Mouse (Mus musculus) gastrocnemius, postnatal 36 days (tissue): ENCODE data around the gene Grid1. TPM values are rescaled to one million over a fixed set of nuclear protein-coding genes. Genes with fewer than 3 reads are reported as not detected.

ENCODE experiments used
- DNase-seq, 2 experiments: peaks; one replicate each; pipeline ENCODE4 v3.0.0; 2022
- intact Hi-C: fragments of 180-260 bp; cut with DNase I; formaldehyde crosslinking; loops from one replicate; pipeline ENCODE4 v1.15.1; 2025
- total RNA-seq, 2 experiments: library from RNA; stranded (reverse); gene quantifications; 2 replicates each; pipeline ENCODE4 v1.2.3; 2021

Grid1 gene
- total RNA-seq, 2 experiments from 2014 or later, result not detected

- no peak for DNase-seq
- intact Hi-C loops, result no loop called here
These were observed 88.5 kb downstream of the Grid1 start for GRCm38 (mm10) chr14:34908366-34908765.

DNA sequence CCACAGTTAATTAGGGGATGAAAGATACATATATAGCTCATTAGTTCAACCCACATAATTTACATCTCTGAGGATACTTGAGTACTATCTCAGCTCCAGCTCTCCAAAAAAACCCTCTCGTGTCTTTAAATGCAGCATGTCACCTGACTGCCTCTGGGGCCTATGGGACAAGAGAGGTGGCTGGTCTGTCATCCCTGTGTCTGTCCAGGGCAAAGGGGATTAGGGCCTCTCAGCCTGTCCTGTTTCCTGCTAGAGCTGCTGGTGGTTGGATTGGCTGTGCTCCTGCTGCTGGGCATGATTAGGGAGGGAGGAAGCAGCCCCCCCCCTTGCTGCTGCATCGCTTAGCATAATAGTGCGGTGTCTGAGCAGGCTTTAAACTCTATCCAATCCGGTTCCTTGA is 88.9 kb downstream of the Grid1 start:
- no peak for DNase-seq
- intact Hi-C loops, result no loop called here

GRCm38 (mm10) chr14:34916315-34916714 is 96.4 kb downstream of the Grid1 start:
- no peak for DNase-seq
- intact Hi-C loops, result no loop called here

DNA sequence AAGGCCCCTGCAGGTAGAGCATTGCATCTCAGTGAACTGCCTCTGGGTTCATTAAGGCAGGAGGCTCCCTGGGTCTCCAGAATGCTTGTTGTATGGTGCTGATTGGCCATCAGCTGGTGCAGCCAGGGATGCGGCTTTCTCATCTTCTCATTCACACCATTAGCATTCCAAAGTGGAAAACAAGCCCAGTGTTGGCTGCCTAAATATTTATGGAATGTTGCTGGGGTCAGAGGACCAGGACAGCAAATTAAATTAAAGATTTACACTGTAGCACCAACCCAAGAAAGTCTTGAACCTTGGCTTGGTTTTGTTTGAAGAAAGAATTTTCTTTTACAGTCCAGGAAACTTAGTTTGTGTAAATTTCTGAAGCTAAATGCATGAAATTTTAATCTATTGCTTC is 97.2 kb downstream of the Grid1 start:
- intact Hi-C loops, result no loop called here
- DNase-seq, result no peak

DNA sequence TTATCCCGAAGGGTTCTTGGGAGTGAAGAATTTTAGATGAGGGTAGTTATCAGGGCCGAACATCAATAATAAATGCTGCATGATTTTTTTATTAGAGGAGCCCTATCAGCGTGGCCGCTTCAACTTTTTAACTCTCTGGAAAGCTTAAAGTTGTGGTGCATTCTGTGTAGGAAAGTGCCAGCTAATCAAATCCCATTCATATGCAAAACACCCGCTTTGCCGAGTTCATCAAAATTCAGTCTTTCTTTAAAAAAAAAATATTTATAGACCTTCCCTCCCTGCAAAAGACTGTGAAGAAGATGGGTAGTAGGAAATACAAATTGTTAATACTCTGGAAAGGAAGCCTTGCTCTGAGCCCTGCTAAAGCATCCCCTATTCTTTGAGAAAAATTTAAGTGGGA is 99.3 kb downstream of the Grid1 start:
- intact Hi-C loops, result no loop called here
- no peak for DNase-seq

- intact Hi-C loops, result no loop called here
- DNase-seq, result no peak
These were observed 101.4 kb downstream of the Grid1 start for GRCm38 (mm10) chr14:34921265-34921664.

- no peak for DNase-seq
- intact Hi-C loops, result no loop called here
These were observed 105.1 kb downstream of the Grid1 start for GRCm38 (mm10) chr14:34925021-34925420.

GRCm38 (mm10) chr14:34930040-34930719 is 110.3 kb downstream of the Grid1 start:
- intact Hi-C loops, result no loop called here
- DNase-seq, result no peak

- DNase-seq, result no peak
- intact Hi-C loops, result no loop called here
These were observed 113.3 kb downstream of the Grid1 start for GRCm38 (mm10) chr14:34933197-34933596.

DNA sequence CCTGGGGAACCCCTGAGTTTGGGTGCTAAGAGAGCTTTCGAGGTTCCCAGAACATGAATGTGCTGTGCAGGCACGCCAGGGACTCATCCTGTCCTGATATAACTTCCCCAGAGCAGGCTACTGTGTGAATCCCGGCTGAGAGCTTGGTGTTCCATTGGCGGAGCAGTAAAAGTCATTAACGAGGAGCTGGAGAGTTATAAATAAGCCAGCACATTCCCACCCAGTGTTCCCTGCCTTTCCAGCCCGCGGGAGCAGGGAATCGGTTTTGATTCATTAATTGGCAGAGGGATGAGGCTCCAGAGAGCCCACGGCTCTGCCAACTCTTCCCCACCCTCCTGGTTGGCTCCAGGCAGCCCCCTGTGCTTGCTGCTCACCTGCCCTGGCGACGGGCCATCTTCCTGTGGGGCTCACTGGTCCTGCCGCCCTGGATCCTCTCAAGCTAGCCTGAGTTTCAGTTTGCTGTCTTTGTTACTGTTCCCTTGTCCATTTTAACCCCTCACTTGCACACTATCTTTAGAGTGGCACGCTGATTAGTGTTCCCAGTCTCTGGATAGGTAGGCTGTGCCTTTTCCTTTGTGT is 116.4 kb downstream of the Grid1 start:
- DNase-seq, result no peak
- intact Hi-C loops, result no loop called here

- intact Hi-C loops, result no loop called here
- DNase-seq, result no peak
These were observed 124.6 kb downstream of the Grid1 start for GRCm38 (mm10) chr14:34944390-34944979.

DNA sequence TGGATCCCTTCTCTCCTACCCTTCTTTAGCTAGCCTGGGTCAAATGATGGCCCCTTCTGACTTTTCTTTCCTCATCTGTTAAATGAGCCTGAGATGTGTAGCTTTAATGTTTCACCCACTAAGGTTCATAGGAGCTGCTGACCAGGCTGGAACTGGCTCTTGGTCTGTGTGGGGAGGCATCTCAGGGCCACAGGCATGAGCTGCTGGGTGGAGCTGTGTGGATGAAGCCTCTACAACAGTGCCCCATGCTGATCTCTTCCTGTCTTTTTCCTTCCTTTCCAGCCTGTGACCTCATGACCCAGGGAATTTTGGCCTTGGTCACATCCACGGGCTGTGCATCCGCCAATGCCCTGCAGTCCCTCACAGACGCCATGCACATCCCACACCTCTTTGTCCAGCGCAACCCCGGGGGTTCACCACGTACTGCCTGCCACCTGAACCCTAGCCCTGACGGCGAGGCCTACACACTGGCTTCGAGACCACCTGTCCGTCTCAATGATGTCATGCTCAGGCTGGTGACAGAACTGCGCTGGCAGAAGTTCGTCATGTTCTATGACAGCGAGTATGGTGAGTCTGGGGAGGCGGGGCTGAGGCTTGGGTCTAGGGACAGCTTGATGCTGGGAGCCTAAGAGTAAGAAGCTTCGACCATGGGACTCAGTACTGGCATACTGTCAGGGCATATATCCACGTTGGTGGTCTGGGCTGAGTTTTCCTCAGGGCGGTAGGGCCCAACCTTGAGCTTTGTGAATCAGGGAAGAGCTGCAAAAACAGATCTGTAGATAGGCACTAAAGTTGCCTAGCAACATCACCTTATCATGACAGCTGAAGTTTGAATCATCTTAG is 125.8 kb downstream of the Grid1 start:
- intact Hi-C loops, result no loop called here
- no peak for DNase-seq

- no peak for DNase-seq
- intact Hi-C loops, result no loop called here
These were observed 126.3 kb downstream of the Grid1 start for GRCm38 (mm10) chr14:34946314-34946583.

- DNase-seq, result no peak
- intact Hi-C loops, result no loop called here
These were observed 128.3 kb downstream of the Grid1 start for GRCm38 (mm10) chr14:34948249-34948648.

GRCm38 (mm10) chr14:34952311-34952710 is 132.4 kb downstream of the Grid1 start:
- intact Hi-C loops, result no loop called here
- DNase-seq, result no peak

DNA sequence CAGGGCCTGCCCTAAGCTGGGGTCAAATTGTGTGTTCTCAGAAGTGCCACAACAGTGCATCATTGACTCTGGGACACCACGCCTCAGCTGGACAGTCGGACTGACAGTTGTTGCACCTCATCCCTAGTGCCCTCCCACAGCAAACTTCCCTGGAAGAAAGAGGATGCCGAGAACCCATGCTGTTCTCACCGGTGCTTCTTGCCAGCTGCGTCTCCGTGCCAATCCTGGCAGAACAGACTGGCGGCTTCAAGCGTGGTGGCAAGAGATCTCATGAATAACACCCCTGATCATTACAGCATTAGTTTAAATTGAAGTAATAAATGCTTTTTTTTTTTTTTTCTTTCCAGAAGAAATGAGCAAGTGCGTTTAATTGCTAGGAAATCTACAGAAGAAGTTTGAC is 133.7 kb downstream of the Grid1 start:
- no peak for DNase-seq
- intact Hi-C loops, result no loop called here

- DNase-seq, result no peak
- intact Hi-C loops, result no loop called here
These were observed 135.8 kb downstream of the Grid1 start for GRCm38 (mm10) chr14:34955689-34956088.

GRCm38 (mm10) chr14:34960227-34960626 is 140.3 kb downstream of the Grid1 start:
- no peak for DNase-seq
- intact Hi-C loops, result no loop called here

- intact Hi-C loops, result no loop called here
These were observed 143.8 kb downstream of the Grid1 start for GRCm38 (mm10) chr14:34963616-34964168.

DNA sequence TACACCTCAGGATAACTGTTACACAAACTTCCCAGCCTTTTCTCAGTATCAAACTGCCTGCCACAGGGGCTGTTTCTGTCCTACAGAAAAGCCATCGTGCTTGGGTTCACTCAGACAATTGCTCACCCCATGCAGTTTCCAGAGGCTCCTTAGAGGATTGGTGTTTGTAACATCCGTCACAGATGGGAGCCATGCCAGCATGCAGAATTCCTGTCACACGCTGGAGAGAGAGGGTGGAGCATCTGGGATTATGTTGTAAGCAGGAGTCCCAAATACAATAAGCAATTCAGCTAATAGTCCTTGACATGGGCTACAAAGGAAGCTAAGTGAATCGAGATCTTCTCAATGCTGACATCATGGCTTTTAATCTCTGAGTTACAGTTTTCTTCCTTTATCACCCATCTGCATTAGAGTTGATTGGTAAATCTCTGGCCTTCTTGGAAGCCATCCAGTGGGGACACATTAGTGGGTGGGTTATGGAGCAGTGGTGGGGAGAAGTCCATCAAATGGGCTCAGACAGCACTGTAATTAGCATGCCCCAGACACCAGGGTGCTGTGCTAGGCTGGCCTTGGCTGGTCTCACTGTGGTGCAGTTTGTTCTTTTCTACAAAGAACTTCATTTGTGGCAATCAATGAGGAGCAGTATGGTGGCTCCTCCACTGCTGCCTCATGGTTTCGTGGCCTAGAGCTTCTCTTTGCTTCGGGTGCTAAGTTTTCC is 149.4 kb downstream of the Grid1 start:
- intact Hi-C loops, result no loop called here
- DNase-seq, result no peak

More at GRCm38 (mm10) chr14:34963616-34964168, 143.8 kb downstream of the Grid1 start:
- no peak for DNase-seq

- DNase-seq, result no peak
- intact Hi-C loops, result no loop called here
These were observed 153.0 kb downstream of the Grid1 start for GRCm38 (mm10) chr14:34972930-34973329.
